Mouse (Mus musculus): ENCODE data around the gene Camta1.

GRCm38 (mm10) chr4:151138586-151138985 lies 723.1 kb downstream of the Camta1 start:
- no peak for TF ChIP-seq CTCF (IDR thresholded peaks at IDR 0.05; ENCODE audit: low read depth)
- no peak for TF ChIP-seq EP300 (optimal IDR thresholded peaks at IDR 0.05)

Measured in stomach, postnatal 0 days (tissue).